Mouse (Mus musculus): ENCODE measurements around the gene Jmjd8. TPM values are rescaled to one million over a fixed set of nuclear protein-coding genes. Genes with fewer than 3 reads are reported as not detected.

Jmjd8 gene
- total RNA-seq (2023; ENCODE audit: inconsistent age): 26.8 to 30.2 TPM (median 29.3 TPM) in 4 replicates

GRCm38 (mm10) chr17:25828712-25829557 is at the start of gene Jmjd8:
Gene Jmjd8 (plus strand): TSS chr17:25828867.

GRCm38 (mm10) chr17:25785281-25785745 is 43.4 kb upstream of the Jmjd8 start, which contains the start of gene Haghl:
Gene Haghl (minus strand): TSS chr17:25785673.

GRCm38 (mm10) chr17:25786280-25786679 is 42.4 kb upstream of the Jmjd8 start, which contains the start of gene Ccdc78:
Gene Ccdc78 (plus strand): TSS chr17:25786580.

GRCm38 (mm10) chr17:25792615-25793014 is 36.1 kb upstream of the Jmjd8 start, which contains the start of gene Fam173a:
Gene Fam173a (minus strand): TSS chr17:25792901.

GRCm38 (mm10) chr17:25795609-25796092 is 33.0 kb upstream of the Jmjd8 start, which contains the start of gene AC134908.4:
Gene AC134908.4 (minus strand): TSS chr17:25795659.

GRCm38 (mm10) chr17:25796951-25797369 is 31.7 kb upstream of the Jmjd8 start, which contains the start of gene Metrn:
Gene Metrn (minus strand): TSS chr17:25797136.

GRCm38 (mm10) chr17:25808789-25809605 is 19.7 kb upstream of the Jmjd8 start, which contains the start of gene Fbxl16:
Gene Fbxl16 (plus strand): TSS chr17:25809085.

GRCm38 (mm10) chr17:25823452-25823851 is 5.2 kb upstream of the Jmjd8 start, which contains the start of gene Wdr24:
Gene Wdr24 (plus strand): TSS chr17:25823627.

GRCm38 (mm10) chr17:25833291-25833663 is 4.6 kb downstream of the Jmjd8 start, which contains the start of gene Stub1:
Gene Stub1 (minus strand): TSS chr17:25833404.

GRCm38 (mm10) chr17:25837076-25837410 is 8.4 kb downstream of the Jmjd8 start, which contains the start of gene Rhbdl1:
Gene Rhbdl1 (minus strand): TSS chr17:25837295.

GRCm38 (mm10) chr17:25841117-25841880 is 12.6 kb downstream of the Jmjd8 start, which contains the start of gene Gm20683:
Gene Gm20683 (minus strand): TSS chr17:25841763.

GRCm38 (mm10) chr17:25844396-25844901 is 15.8 kb downstream of the Jmjd8 start, which contains the start of gene Rhot2:
Gene Rhot2 (minus strand): TSS chr17:25844851.

GRCm38 (mm10) chr17:25860832-25861703 is 32.4 kb downstream of the Jmjd8 start, which contains the start of gene Wdr90:
Gene Wdr90 (minus strand): TSS chr17:25861501.

GRCm38 (mm10) chr17:25868601-25869191 is 40.0 kb downstream of the Jmjd8 start, which contains the start of gene Mcrip2:
Gene Mcrip2 (minus strand): TSS chr17:25868764.

GRCm38 (mm10) chr17:25874721-25875170 is 46.1 kb downstream of the Jmjd8 start, which contains the start of gene Mettl26:
Gene Mettl26 (plus strand): TSS chr17:25875074.

GRCm38 (mm10) chr17:25880196-25880910 is 51.7 kb downstream of the Jmjd8 start, which contains the start of gene Wfikkn1:
Gene Wfikkn1 (minus strand): TSS chr17:25880858.

